Mouse (Mus musculus): ENCODE results near the gene Ifrd2.
A peak's percentile ranks its signal among the peaks of the same experiment; 100 is the strongest.
"Not testable (repeated sequence)": the region's sequence is repeated elsewhere in the genome, so short reads cannot be mapped to it uniquely, and the experiment has no call there.

Ifrd2 gene

DNA sequence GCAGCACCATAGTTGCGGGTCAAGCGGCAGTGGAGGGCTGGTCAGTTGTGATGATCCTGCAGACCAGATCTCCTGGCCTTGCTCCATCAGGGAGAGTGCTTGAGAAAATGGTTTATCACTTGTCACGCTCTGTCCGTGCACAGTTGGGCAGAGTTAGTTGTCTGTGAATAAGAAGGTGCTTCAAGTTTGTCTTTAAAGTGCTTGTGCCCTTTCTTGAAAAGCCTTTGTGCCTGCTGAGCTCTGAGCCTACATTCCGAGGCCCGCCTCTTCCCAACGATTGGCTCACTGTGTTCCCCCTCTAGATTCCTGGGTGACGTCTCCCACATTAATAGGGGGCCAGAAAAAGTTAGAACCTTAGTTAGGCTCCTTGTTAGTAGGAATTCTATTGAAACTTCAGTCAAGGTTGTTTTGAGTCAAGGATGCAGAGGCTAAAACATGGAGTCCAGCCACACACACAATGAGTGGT is 35.5 kb upstream of the Ifrd2 start:
- DNase-seq (ENCODE audit: low read depth, low spot score), result no peak

DNA sequence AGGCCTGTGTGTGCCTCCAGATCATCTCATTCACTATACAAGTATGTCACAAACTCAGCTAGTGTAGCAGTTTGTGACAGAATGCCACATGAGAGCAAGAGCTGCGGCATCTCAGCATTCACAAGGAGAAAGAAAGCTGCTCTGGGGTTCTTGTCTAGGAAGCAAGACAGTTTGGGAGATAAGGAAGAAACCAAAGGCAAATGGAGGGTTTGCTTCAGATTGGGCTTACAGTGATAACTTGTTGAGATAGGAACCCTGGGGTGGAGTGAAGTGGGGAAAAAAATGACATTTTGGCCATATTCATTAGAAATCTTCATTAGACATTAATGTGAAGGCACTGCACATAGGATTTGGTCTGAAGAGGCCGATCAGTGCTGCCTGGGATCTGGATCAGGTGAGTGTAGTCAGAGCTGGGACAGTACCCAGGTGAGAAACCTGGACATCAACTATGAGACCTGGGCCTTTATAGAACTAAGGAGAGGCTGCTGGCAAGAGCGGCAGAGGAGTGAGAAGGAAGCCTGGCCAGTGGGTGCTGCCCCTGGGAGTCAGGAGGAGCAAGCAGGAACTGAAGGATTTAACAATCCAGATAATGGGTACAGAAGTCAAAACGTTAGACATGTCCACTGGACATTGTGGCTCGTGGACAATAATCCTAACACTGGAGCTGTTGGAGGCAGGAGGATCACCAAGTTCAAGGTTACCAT is 34.6 kb upstream of the Ifrd2 start:
- DNase-seq (ENCODE audit: low read depth, low spot score), result no peak

DNA sequence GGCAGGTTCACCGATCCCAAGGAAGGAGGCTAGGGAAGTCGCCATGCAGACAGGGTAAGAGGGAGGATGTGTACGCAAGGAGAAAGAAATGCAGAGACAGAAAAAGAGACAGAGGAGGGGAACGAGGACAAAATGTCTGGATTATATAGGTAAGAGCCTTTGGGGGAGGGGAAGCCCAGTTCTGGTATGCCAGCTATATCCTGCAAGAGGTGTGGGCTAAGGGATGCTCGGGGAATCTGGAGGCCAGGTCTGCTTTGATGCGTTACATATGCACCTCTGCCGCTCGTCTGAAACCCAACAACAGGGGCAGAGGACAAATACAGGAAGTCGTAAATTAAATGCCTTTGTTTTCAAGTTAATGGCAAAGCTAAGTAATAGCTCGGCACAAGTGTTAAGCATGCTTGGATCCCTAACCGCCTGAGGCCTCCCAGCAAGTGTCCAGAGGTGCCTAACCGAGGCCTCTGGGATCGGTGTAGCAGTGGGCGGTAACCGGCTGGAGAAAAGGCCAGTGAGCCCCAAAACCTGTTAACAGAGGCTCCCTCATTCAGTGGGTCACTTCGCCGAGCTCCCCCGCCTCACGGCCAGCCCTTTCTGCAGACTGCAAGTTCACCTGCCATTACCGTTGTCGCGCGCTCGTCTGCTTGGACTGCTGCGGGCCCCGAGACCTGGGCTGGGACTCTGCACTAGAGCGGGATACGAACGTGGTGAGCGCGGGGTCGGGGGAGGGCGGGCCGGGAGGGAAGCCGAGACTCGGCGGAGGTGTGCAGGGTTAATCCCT is 33.7 kb upstream of the Ifrd2 start:
- DNase-seq (ENCODE audit: low read depth, low spot score), result no peak

DNA sequence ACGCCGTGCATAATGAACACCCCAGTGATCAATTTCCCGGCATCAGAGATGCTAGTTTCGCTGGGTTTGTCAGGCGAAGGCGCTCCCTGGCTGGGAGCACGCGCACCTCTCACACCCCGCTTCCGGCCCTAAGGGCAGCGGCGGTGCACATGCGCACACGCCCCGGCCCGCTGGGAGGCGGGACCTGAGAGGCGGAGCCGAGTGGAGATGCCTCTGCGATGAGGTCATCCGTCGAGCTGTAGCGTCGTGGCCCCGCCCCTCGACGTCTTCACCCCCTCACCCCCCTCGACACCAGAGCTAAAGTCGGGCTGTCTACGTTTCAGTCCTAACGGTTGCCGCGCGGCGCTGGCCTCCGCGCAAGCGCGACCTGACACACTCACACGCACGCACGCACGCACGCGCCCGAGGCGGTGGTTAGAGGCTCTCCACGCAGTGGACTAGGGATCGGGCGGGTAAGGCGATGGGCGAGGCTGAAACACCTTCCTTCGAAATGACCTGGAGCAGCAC is 33.1 kb upstream of the Ifrd2 start:
- DNase-seq (ENCODE audit: low read depth, low spot score), result peak; percentile 99

DNA sequence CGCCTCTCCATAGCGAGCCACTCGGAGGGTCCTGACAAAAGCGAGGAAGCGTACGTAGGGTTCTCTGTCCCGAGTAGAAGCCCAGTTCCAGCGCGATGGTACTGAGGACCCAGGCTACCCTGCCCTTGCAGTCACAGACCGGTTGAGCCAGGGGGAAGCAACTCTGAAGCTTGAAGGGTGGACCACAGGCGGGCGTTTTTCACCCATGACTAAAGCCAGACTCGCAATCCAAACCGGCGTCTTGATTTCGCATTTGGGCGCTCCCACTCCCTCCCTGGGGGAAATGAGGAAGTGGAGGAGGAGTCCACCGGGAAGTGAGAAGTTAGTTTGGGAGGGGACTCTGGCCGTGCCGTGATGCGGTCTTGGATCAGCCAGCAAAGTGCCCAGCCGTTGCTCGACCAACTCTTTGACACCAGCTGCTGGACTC is 32.4 kb upstream of the Ifrd2 start:
- peak; percentile 77 for DNase-seq (ENCODE audit: low read depth, low spot score)

DNA sequence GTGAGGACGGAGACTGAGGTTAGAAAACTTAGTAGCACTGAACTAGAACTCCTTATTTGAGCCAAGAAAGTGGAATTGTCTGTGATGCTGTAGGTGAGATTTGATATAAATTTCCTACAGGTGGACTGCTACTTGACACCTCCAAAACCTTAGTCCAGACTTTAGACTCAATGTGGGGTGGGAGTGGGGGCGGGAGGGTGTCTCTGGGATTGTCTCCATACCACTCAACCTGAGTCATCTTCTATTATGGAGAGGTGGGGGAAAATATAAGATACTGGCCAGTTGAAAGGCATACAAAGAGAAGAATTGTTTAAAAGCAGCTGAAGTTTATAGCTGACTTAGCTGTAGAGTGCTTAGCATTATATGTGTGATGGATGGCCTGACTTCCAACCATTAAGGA is 31.7 kb upstream of the Ifrd2 start:
- DNase-seq (ENCODE audit: low read depth, low spot score), result no peak

DNA sequence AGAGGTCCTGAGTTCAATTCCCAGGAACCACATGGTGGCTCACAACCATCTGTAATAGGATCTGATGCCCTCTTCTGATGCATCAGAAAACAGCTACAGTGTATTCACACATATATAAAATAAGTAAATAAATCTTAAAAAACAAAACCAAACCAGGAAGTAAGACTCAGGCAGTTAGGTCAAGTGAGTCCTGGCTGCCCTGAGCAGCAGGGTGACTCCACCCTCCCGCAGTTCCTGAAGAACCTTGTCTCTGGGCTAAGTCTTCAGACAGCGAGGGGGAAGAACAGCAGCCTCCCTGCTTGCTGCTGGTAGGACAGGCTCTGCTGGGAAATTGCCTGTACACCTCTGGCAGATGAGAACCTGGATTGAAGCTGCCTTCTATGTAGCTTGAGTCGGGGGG is 31.1 kb upstream of the Ifrd2 start:
- no peak for DNase-seq (ENCODE audit: low read depth, low spot score)

DNA sequence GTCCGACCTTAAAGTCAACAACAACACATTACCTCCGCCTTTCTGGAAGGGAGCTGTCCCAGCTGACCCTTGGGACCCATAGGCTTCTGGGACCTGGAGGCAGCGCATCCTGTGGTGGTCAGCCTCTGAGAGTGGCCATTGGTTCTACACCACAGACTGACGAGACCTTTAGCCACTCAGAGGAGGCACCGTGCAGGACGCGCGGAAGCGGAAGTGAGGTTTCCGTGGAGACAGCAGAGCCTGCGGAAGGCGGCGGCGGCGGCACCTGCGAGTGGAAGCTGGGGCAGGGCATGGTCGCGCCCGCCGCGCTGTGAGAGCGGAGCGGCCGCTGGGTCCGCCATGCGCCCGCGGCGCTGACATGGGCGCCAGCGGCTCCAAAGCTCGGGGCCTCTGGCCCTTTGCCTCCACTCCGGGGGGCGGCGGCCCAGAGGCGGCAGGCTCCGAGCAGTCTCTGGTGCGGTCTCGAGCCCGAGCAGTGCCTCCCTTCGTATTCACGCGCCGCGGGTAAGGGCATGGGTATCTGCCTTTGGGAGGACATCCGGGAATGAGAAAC is 24.3 kb upstream of the Ifrd2 start, which contains the start of gene Tusc2:
TSS of gene Tusc2 (plus strand) at position 227 of the 553 bp plus-strand sequence.
- DNase-seq (ENCODE audit: low read depth, low spot score), result peak; percentile 95

DNA sequence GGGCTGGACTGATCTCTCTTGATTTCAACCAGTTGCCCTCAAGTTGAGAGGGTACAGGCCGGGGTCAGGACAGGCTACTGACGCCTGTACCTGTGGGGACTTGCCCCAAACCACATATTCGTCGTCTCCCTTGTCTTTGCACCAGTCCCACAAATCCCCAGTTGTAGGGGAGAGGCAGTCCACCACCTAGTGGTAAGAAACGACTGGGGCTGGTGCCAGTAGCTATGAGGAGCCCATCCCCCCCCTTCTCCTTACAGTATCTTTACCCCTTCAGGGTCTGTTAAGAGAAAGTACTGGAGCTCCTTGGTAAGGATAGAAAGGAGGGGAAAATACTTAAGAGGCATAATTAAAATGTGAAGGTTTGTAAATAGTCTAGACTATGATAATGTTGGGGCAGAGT is 21.9 kb upstream of the Ifrd2 start:
- not testable (repeated sequence) for DNase-seq (ENCODE audit: low read depth, low spot score)

DNA sequence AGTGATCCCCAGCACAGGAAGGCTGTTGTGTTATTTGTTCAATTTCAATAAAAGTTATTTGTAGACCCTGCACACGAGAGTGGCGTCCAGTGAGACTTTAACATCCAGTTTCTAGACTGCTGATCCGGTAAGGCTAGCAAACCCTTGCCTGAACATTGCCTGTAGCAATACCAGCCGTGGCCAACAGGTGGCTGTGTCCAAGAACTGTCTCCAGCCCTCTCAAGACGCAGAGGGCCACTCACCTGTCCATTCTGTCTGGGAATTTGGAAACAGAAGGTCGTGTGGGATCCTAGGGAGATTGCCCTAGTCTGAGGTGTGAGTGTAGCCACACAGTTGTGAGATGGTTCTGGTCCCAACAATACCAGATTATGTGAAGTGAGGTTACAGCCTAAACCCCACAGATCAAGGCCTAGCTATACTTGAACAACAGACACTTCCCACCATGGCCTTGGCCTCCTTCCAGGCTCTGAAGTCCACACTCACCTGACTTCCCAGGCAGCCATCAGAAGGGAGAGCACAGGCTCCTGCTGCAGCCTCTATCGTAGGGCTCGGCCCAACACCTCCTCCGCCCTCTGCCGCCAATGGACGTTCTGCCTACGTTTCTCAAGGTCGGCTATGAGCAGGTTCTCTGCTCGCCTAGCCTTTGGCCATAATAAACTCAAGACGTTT is 21.3 kb upstream of the Ifrd2 start:
- DNase-seq (ENCODE audit: low read depth, low spot score), result peak; percentile 67

DNA sequence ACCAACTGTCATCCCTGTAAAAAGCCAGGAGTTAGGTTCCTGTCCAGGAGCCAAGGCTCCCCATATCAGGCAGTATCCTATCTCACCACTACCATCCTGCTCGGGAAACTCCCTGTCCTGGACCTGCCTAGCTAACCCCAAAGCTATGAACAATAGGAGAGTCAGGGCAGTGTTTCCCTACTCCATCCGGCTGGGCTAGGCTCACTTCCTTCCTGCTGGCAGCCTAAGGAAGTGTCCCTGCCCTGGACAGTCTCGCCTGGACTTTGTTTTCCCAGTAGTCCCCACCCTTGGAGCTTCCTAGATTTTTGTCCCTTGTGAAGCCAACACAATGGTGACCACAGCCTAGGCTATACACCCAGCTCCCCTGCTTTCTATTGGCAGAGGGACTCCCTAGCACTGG is 20.6 kb upstream of the Ifrd2 start:
- no peak for DNase-seq (ENCODE audit: low read depth, low spot score)

DNA sequence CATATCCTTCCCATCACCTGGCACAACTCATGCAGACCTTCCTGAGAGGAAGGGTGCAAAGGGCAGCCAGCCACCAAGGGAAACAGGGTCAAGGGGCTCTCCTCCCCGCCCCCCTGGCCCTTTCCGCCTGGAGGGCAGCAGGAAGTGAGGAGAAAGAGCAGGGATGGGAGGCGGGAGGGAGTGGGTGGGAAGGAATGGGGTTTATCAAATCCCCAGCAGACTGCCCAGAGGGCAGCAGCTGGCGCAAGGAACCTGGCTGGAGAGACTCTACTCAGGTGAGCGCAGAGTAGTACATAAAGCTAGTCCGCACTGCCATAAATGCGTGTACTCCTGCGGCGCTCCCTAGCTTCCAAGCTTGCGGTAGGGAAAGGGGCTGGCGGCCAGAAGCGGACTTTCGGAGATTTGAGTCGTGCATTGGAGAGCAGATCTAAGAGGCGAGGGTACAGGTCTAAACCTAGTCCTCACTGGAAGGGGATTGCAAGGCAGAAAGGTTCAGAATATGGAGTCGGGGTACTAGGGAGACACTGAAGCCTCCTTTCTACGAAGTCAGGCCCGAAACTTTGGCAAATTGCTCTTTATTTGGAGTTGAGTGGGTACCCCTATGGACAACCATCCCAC is 19.6 kb upstream of the Ifrd2 start, which contains the start of gene Hyal2:
TSS of gene Hyal2 (plus strand) at position 244 of the 618 bp plus-strand sequence.
- no peak for DNase-seq (ENCODE audit: low read depth, low spot score)

DNA sequence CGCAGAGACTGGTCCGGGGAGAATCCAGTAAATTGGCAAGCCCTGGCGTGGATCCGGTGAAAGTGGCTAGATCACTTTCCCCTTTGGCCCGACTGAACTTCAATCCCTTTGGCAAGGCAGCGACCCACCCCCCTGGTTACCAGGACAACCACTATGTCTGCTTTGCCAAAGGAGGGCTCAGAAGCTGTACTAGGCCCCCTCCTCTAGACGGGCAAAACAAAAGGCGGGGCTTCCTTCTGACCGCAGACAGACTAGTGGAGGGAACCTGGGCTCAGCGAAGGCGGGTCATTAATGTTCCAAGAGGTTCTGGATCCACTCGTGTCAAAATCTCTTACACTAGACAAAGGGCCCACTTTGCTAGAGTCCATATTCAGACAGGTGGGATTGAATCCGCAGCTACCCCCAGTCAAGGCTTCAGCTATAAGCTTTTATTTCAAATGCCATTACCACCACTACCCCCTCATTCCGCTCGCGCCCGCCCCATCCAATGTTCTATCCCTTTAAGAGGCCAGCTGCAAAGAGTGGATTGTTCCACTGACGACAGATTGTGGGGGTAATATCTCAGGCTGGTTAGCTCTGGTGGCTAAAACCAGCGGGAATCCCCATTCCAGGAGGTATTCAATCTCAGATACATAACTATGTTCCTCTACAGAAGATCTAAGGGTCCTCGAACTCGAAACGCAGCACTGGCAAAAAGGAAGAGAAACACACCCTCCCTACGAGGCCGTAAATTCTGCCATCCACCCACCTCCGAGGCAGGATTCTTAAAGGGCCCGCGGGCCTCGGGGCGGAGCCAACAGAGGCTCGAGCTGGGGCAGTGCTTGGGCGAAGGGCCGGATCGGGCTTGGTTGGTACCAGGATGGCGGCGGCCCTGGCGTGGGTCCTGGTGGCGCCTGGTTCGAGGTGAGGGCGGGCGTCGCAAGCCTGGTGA is 18.8 kb upstream of the Ifrd2 start:
- DNase-seq (ENCODE audit: low read depth, low spot score), result peak; percentile 68

DNA sequence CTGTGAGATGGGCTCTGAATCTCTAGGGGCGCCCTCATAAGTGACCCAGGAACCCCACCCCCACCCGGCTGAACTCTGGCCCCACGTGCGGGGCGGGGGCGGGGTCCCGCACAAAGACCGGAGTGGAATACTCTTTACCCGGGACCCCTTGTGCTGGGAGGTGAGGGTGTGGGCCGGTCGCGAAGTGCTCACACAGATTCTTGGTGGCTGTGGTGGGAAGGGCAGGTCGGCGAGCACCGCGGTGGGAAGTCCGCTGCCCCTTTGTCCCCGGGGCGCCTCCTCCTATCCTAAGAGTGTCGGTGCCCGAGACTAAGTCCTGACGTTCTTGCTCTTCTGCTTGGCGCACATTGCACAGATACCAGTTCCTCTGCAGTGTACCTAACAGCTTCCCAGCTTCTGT is 18.2 kb upstream of the Ifrd2 start:
- DNase-seq (ENCODE audit: low read depth, low spot score), result no peak

DNA sequence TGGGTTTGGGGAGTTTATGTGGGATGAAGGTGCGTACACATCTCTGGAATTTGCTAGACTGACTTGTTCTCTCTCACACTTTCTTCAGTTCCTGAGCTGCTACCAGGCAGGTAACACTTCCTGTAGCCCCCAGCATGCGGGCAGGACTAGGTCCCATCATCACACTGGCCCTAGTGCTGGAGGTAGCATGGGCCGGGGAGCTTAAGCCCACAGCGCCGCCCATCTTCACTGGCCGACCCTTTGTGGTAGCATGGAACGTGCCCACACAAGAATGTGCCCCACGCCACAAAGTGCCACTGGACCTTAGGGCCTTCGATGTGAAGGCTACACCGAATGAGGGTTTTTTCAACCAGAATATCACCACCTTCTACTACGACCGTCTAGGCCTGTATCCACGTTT is 17.4 kb upstream of the Ifrd2 start:
- no peak for DNase-seq (ENCODE audit: low read depth, low spot score)

DNA sequence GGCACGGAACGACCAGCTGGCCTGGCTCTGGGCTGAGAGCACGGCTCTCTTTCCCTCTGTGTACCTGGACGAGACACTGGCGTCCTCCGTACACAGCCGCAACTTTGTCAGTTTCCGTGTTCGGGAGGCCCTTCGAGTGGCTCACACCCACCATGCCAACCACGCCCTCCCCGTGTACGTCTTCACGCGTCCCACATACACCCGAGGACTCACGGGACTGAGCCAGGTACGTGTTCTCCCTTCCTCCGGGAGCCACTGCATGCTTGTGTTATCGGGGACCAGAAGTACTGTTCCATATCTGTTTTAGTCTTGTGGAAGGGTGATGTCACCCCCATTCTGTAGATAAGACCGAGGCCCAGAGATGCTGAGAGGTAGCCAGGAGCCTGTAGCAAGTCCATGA is 16.6 kb upstream of the Ifrd2 start:
- DNase-seq (ENCODE audit: low read depth, low spot score), result no peak

DNA sequence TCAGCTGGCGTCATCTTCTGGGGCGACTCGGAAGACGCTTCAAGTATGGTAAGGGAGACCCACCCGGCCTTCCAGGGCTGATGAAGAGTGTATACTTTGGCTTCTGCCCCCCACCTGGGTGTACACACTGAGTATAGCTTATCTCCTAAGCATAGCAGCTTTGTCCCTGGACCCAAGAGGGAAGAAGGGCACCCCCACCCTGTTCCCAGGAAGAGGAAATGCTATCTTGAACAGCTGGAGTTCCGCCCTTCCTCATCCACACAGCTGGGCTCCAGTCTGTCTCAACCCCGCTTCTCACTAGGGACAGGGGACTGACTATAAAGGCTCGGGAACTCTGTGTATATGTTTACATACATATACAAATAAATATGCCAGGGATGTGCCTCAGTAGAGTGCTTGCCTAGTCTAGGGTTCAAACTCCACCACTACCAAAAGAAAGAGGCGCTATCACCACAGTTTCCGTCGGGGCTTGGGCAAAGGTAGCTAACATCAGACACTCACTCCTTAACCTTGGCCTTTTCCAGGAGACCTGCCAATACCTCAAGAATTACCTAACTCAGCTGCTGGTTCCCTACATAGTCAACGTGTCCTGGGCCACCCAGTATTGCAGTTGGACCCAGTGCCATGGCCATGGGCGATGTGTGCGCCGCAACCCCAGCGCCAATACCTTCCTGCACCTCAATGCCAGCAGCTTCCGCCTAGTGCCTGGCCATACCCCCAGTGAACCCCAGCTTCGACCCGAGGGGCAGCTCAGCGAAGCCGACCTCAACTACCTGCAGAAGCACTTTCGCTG is 15.7 kb upstream of the Ifrd2 start:
- no peak for DNase-seq (ENCODE audit: low read depth, low spot score)

DNA sequence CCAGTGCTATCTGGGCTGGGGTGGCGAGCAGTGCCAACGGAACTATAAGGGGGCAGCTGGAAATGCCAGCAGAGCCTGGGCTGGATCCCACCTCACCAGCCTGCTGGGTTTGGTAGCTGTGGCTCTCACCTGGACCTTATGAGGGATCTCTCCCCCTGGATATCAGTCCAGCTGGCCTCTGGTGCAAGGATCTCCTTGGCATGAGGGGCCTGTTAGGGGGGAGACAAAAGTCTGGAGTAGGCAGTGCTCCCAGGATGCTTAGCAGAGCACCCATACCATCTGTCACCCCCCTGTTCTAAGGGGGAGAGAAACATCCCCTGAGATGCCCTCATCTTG is 15.1 kb upstream of the Ifrd2 start:
- no peak for DNase-seq (ENCODE audit: low read depth, low spot score)

DNA sequence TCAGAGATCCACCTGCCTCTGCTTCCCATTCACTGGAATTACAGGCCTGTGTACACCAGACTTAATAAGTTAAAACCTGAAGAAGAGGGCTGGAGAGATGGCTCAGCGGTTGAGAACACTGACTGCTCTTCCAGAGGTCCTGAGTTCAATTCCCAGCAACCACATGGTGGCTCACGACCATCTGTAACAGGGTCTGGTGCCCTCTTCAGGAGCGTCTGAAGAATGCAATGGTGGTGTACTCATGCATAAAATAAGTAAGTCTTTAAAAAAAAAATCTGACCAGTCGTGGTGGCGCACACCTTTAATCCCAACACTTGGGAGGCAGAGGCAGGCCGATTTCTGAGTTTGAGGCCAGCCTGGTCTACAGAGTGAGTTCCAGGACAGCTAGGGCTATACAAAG is 13.7 kb upstream of the Ifrd2 start:
- DNase-seq (ENCODE audit: low read depth, low spot score), result not testable (repeated sequence)
